Mouse (Mus musculus) thymus, adult 2 months (tissue): ENCODE data around the gene Spem2.

Experiments used
- CTCF ChIP-seq: fragments of 200-500 bp; IDR thresholded peaks from 2 replicates; pipeline ENCODE4 v1.5.1; 2012; ENCODE audit warnings: mild to moderate bottlenecking, control low read depth, low read length, moderate library complexity, borderline replicate concordance; ENCODE audit not compliant: control insufficient read depth, poor library complexity, insufficient read depth; ENCODE audit errors: extremely low read depth
- POLR2A ChIP-seq: fragments of 200-500 bp; IDR thresholded peaks from 2 replicates; pipeline ENCODE4 v1.6.1; 2012; ENCODE audit warnings: mild to moderate bottlenecking, low read length, control low read depth, moderate library complexity; ENCODE audit not compliant: control insufficient read depth, poor library complexity, insufficient read depth; ENCODE audit errors: extremely low read depth

DNA sequence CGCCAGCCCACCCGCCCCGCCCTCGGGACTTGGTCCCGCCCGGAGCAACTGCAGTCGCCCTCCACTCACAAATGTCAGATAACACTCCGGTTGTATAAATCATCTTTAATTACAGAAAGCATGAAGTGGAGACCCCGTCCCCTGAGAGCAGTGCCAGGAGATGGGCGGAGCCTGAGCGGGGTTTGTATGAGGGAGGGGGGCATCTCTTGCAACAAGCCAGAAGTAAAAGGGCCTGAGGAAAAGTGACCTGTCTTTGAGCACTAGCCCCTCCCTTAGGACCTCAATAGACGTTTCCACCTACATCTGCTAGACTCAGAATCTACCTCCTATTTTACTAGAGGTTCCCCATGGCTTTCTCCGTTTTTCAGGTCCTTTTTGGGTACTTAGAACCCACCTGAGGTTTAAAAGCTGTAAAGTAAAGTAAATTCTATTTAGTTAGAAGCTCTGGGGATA is 22.3 kb downstream of the Spem2 start:
- no peak for TF ChIP-seq CTCF
- no peak for TF ChIP-seq POLR2A
